In genomic region chr11:120186145-120186740, GRCm38 (mm10) we compare ENCODE assay signal across 8 mouse cellular contexts. TPM values are rescaled to one million over a fixed set of nuclear protein-coding genes. Genes with fewer than 3 reads are reported as not detected.
DNase-seq lines count a peak whose midpoint lies in the region; ATAC-seq and TF ChIP-seq lines count a peak whose summit lies in the region.

No protein-coding gene starts in this region.

- H3K27me3 ChIP-seq in kidney, adult 2 months (replicated peaks; ENCODE audit: control insufficient read depth, insufficient read depth, low read length) = no peaks in the 10 kb centered on the region
- H3K27me3 ChIP-seq in hindbrain, embryonic 14.5 days (ENCODE audit: control insufficient read depth, insufficient read depth, low read length) = no peaks in the 10 kb centered on the region
- H3K27me3 ChIP-seq in midbrain, embryonic 15.5 days (replicated peaks) = no peaks in the 10 kb centered on the region

- peak overlapping the region; percentile 59 for H3K4me3 ChIP-seq in kidney, adult 2 months (ENCODE audit: insufficient read depth, low read depth, low read length)
- H3K4me3 ChIP-seq in hindbrain, embryonic 14.5 days (replicated peaks; ENCODE audit: low read length) = peak overlapping the region; percentile 69
- peak overlapping the region; percentile 78 for H3K4me3 ChIP-seq in midbrain, embryonic 15.5 days

- intact Hi-C loops in left cerebral cortex, postnatal 4 days (cut with DNase I) = loop anchor here (5.0 kb wide), 1 partner anchor 121 kb away; no protein-coding TSS in a partner anchor

- no peaks in the 10 kb centered on the region for H3K9me3 ChIP-seq in hindbrain, embryonic 14.5 days (ENCODE audit: control insufficient read depth, low read length)
- no peaks in the 10 kb centered on the region for H3K9me3 ChIP-seq in midbrain, embryonic 15.5 days

- 27% methylated on average over 18 of the region's 18 CpGs for WGBS in kidney, adult 2 months
- WGBS in hindbrain, embryonic 14.5 days = 4% methylated on average over 18 of the region's 18 CpGs
- WGBS in midbrain, embryonic 15.5 days = 6% methylated on average over 18 of the region's 18 CpGs

- H3K9ac ChIP-seq in hindbrain, embryonic 14.5 days = peak overlapping the region; percentile 98
- peak overlapping the region; percentile 79 for H3K9ac ChIP-seq in midbrain, embryonic 15.5 days

- peak overlapping the region; percentile 98 for H3K4me2 ChIP-seq in hindbrain, embryonic 14.5 days (replicated peaks)
- peak overlapping the region; percentile 94 for H3K4me2 ChIP-seq in midbrain, embryonic 15.5 days

- no peaks in the 10 kb centered on the region for H3K36me3 ChIP-seq in kidney, adult 2 months (ENCODE audit: control insufficient read depth, insufficient read depth, low read length)
- no peaks in the 10 kb centered on the region for H3K36me3 ChIP-seq in hindbrain, embryonic 14.5 days (replicated peaks; ENCODE audit: control insufficient read depth, insufficient read depth)
- no peaks in the 10 kb centered on the region for H3K36me3 ChIP-seq in midbrain, embryonic 15.5 days (replicated peaks)

- no peak for TF ChIP-seq CTCF in kidney, adult 2 months (conservative IDR thresholded peaks at IDR 0.05; ENCODE audit: insufficient read depth, insufficient read length, low read depth, low read length)

- peak; percentile 33 for DNase-seq in kidney, adult 2 months
- no peak for DNase-seq in kidney, postnatal 25 days
- peak; percentile 44 for DNase-seq in embryo, embryonic 9.5 days (ENCODE audit: extremely low spot score)
- DNase-seq in hindbrain, embryonic 14.5 days (ENCODE audit: low spot score) = peak; percentile 68
- no peak for DNase-seq in left cerebral cortex, postnatal 4 days
- DNase-seq in urinary bladder, postnatal 10 days (ENCODE audit: low spot score) = no peak

- TF ChIP-seq POLR2A in kidney, adult 2 months (IDR thresholded peaks at IDR 0.05; ENCODE audit: low read depth, low read length) = no peak

- H3K27ac ChIP-seq in kidney, adult 2 months (ENCODE audit: insufficient read depth, low read depth, low read length) = peak overlapping the region; percentile 98
- peak overlapping the region; percentile 97 for H3K27ac ChIP-seq in hindbrain, embryonic 14.5 days
- H3K27ac ChIP-seq in midbrain, embryonic 15.5 days = peak overlapping the region; percentile 96

- no peak for ATAC-seq in hindbrain, embryonic 14.5 days (ENCODE audit: low FRiP score)
- no peak for ATAC-seq in midbrain, embryonic 15.5 days (replicated peaks)
- ATAC-seq in monocyte, adult 5-6 weeks (replicated peaks; ENCODE audit: insufficient number of reproducible peaks, low FRiP score, low TSS enrichment, poor library complexity, severe bottlenecking) = no peak

- peaks cover 29% of the 10 kb centered on the region for H3K4me1 ChIP-seq in kidney, adult 2 months (ENCODE audit: control insufficient read depth, insufficient read depth, low read length)
- H3K4me1 ChIP-seq in hindbrain, embryonic 14.5 days (replicated peaks; ENCODE audit: control insufficient read depth, insufficient read depth, low read length) = peaks cover 49% of the 10 kb centered on the region
- peaks cover 55% of the 10 kb centered on the region for H3K4me1 ChIP-seq in midbrain, embryonic 15.5 days

RNA-seq across cellular contexts. Expression of gene Slc38a10, which starts 35.1 kb away (rescaled TPM):
- polyA plus RNA-seq in kidney, adult 2 months (2012; rRNA removed) = 151 and 178 TPM in 2 replicates
- polyA plus RNA-seq in hindbrain, embryonic 14.5 days (2014; fragmentation: Nextera tagmentation; extraction: Ambion mirVana) = 92.9 and 93.8 TPM in 2 replicates
- 116 and 125 TPM in 2 replicates for polyA plus RNA-seq in midbrain, embryonic 15.5 days (2015; fragmentation: Nextera tagmentation; extraction: Ambion mirVana)
- total RNA-seq in monocyte, adult 5-6 weeks (2017) = 40.6 to 56.4 TPM (median 42.9 TPM) in 3 replicates
- total RNA-seq in left cerebral cortex, postnatal 4 days (2021) = 100 to 1,000 TPM; 113 to 119 TPM

RNA-seq across cellular contexts. Expression of gene Bahcc1, which starts 46.5 kb away (rescaled TPM):
- 8.0 and 9.2 TPM in 2 replicates for polyA plus RNA-seq in kidney, adult 2 months (2012; rRNA removed)
- 15.9 and 16.3 TPM in 2 replicates for polyA plus RNA-seq in hindbrain, embryonic 14.5 days (2014; fragmentation: Nextera tagmentation; extraction: Ambion mirVana)
- polyA plus RNA-seq in midbrain, embryonic 15.5 days (2015; fragmentation: Nextera tagmentation; extraction: Ambion mirVana) = 16.2 and 16.7 TPM in 2 replicates
- total RNA-seq in monocyte, adult 5-6 weeks (2017) = 0.68 to 0.85 TPM (median 0.76 TPM) in 3 replicates
- total RNA-seq in left cerebral cortex, postnatal 4 days (2021) = 10 to 100 TPM; 36.5 to 39.5 TPM

Comparison
In these comparisons a context has a peak if more than half of its experiments do, and no peak if none do; other contexts are left out.
1. DNase-seq: peak in kidney, adult 2 months (single experiment), embryo, embryonic 9.5 days (single experiment) and hindbrain, embryonic 14.5 days (single experiment); none in kidney, postnatal 25 days (0 of 2), left cerebral cortex, postnatal 4 days (single experiment) and urinary bladder, postnatal 10 days (single experiment).
2. Peak in every context shown above with its lines, with median percentiles within 50 percentile points of each other: H3K27ac ChIP-seq and H3K4me3 ChIP-seq.